Mouse (Mus musculus) forebrain, embryonic 13.5 days (tissue): ENCODE results near the gene Daw1. TPM values are rescaled to one million over a fixed set of nuclear protein-coding genes. Genes with fewer than 3 reads are reported as not detected.

Experiments used
- ATAC-seq: fragments of 200-750 bp; cut with Nextera tagmentation; 2 replicates; pipeline ENCODE4 v1.8.0; 2017
- H3K27ac ChIP-seq: fragments of 300-500 bp; sonication (generic); 2 replicates; pipeline ENCODE4 v1.5.1; 2015; ENCODE audit warnings: inconsistent platforms, mild to moderate bottlenecking, moderate library complexity
- H3K27me3 ChIP-seq: fragments of 300-500 bp; sonication (generic); 2 replicates; pipeline ENCODE4 v1.6.1; 2015; ENCODE audit warnings: mild to moderate bottlenecking, inconsistent platforms
- H3K36me3 ChIP-seq: fragments of 300-500 bp; sonication (generic); 2 replicates; pipeline ENCODE4 v1.6.1; 2015; ENCODE audit warnings: mild to moderate bottlenecking, inconsistent platforms; ENCODE audit not compliant: poor library complexity, severe bottlenecking
- H3K4me1 ChIP-seq: fragments of 300-500 bp; sonication (generic); 2 replicates; pipeline ENCODE4 v1.6.1; 2015; ENCODE audit warnings: inconsistent platforms
- H3K4me2 ChIP-seq: fragments of 300-500 bp; sonication (generic); 2 replicates; pipeline ENCODE4 v1.6.1; 2015; ENCODE audit warnings: inconsistent platforms, mild to moderate bottlenecking, moderate library complexity
- H3K4me3 ChIP-seq: fragments of 300-500 bp; sonication (generic); 2 replicates; pipeline ENCODE4 v1.5.1; 2015; ENCODE audit warnings: mild to moderate bottlenecking, inconsistent platforms
- H3K9ac ChIP-seq: fragments of 300-500 bp; sonication (generic); 2 replicates; pipeline ENCODE4 v1.6.1; 2015; ENCODE audit warnings: mild to moderate bottlenecking, inconsistent platforms
- H3K9me3 ChIP-seq: fragments of 300-500 bp; sonication (generic); replicated peaks from 2 replicates; pipeline ENCODE4 v1.6.1; 2016; ENCODE audit warnings: inconsistent platforms
- WGBS: fragments of 180-500 bp; shearing (Covaris S2); methylation state at CpG from one replicate; pipeline ENCODE4 v1.1.7; 2015; 5-methylcytosine and 5-hydroxymethylcytosine counted together
- polyA plus RNA-seq: library from polyadenylated mRNA; unstranded; fragments of >200 nt; fragmentation: Nextera tagmentation; extraction: Ambion mirVana; gene quantifications from 2 replicates; pipeline ENCODE4 v1.2.1, GENCODE M21; 2015

Daw1 gene
- polyA plus RNA-seq, 1 experiment from 2014 or later = 0.54 TPM

GRCm38 (mm10) chr1:83218260-83218659 lies 58.7 kb downstream of the Daw1 start:
- no peak overlapping the region for H3K4me3 ChIP-seq
- no peaks in the 10 kb centered on the region for H3K9me3 ChIP-seq
- no peak overlapping the region for H3K4me2 ChIP-seq

GRCm38 (mm10) chr1:83223072-83223471 lies 63.5 kb downstream of the Daw1 start:
- H3K9me3 ChIP-seq = no peaks in the 10 kb centered on the region
- H3K36me3 ChIP-seq = no peaks in the 10 kb centered on the region
- H3K4me1 ChIP-seq = no peaks in the 10 kb centered on the region
- 79% methylated on average over 1 of the region's 1 CpGs for WGBS
- no peaks in the 10 kb centered on the region for H3K27me3 ChIP-seq
- ATAC-seq = no peak
- H3K9ac ChIP-seq = no peak overlapping the region
- no peak overlapping the region for H3K27ac ChIP-seq
- H3K4me2 ChIP-seq = no peak overlapping the region
- no peak overlapping the region for H3K4me3 ChIP-seq

More at GRCm38 (mm10) chr1:83218260-83218659, 58.7 kb downstream of the Daw1 start:
- H3K27me3 ChIP-seq = no peaks in the 10 kb centered on the region
- ATAC-seq = peak; percentile 57; the same call in 1 of the 2 replicates
- no peaks in the 10 kb centered on the region for H3K4me1 ChIP-seq
- H3K27ac ChIP-seq = no peak overlapping the region
- no peak overlapping the region for H3K9ac ChIP-seq
- WGBS = 37% methylated on average over 1 of the region's 1 CpGs
- no peaks in the 10 kb centered on the region for H3K36me3 ChIP-seq

- Histone ChIP-seq H3K4me2 (no peak overlapping the region), H3K4me1 (no peaks in the 10 kb centered on the region), H3K9ac (no peak overlapping the region), H3K36me3 (no peaks in the 10 kb centered on the region), H3K9me3 (no peaks in the 10 kb centered on the region), H3K4me3 (no peak overlapping the region), H3K27me3 (no peaks in the 10 kb centered on the region), H3K27ac (no peak overlapping the region)
- no peak for ATAC-seq
Measured at GRCm38 (mm10) chr1:83224423-83224960, 64.9 kb downstream of the Daw1 start.

GRCm38 (mm10) chr1:83227946-83228345 lies 68.4 kb downstream of the Daw1 start:
- H3K9me3 ChIP-seq = no peaks in the 10 kb centered on the region
- ATAC-seq = no peak
- no peak overlapping the region for H3K9ac ChIP-seq

GRCm38 (mm10) chr1:83248235-83248746 lies 88.7 kb downstream of the Daw1 start:
- Histone ChIP-seq H3K9ac (no peak overlapping the region), H3K27me3 (no peaks in the 10 kb centered on the region), H3K4me1 (no peaks in the 10 kb centered on the region), H3K27ac (no peak overlapping the region), H3K36me3 (no peaks in the 10 kb centered on the region), H3K4me3 (no peak overlapping the region), H3K4me2 (no peak overlapping the region), H3K9me3 (no peaks in the 10 kb centered on the region)
- 90% methylated on average over 1 of the region's 1 CpGs for WGBS
- ATAC-seq = no peak

More at GRCm38 (mm10) chr1:83227946-83228345, 68.4 kb downstream of the Daw1 start:
- no peaks in the 10 kb centered on the region for H3K27me3 ChIP-seq
- H3K4me1 ChIP-seq = no peaks in the 10 kb centered on the region
- no peak overlapping the region for H3K4me2 ChIP-seq
- no peak overlapping the region for H3K4me3 ChIP-seq
- no peak overlapping the region for H3K27ac ChIP-seq
- no peaks in the 10 kb centered on the region for H3K36me3 ChIP-seq
- 94% methylated on average over 3 of the region's 3 CpGs for WGBS

- no peak for ATAC-seq
- no peak overlapping the region for H3K9ac ChIP-seq
- H3K9me3 ChIP-seq = no peaks in the 10 kb centered on the region
- H3K4me1 ChIP-seq = no peaks in the 10 kb centered on the region
- no peak overlapping the region for H3K4me2 ChIP-seq
- H3K27me3 ChIP-seq = no peaks in the 10 kb centered on the region
- 82% methylated on average over 1 of the region's 1 CpGs for WGBS
- H3K4me3 ChIP-seq = no peak overlapping the region
- no peak overlapping the region for H3K27ac ChIP-seq
- no peaks in the 10 kb centered on the region for H3K36me3 ChIP-seq
Measured at GRCm38 (mm10) chr1:83251746-83252145, 92.2 kb downstream of the Daw1 start.

Other genes starting within 250 kb of the Daw1 start
- not detected in 2 replicates for gene A030005L19Rik, start 246.4 kb upstream of the Daw1 start, polyA plus RNA-seq
- not detected in 2 replicates for gene A030014E15Rik, start 234.8 kb upstream of the Daw1 start, polyA plus RNA-seq
- gene Gm6217, start 228.4 kb upstream of the Daw1 start, polyA plus RNA-seq = not detected in 2 replicates
- gene A030003K21Rik, start 216.4 kb upstream of the Daw1 start, polyA plus RNA-seq = not detected in 2 replicates
- not detected in 2 replicates for gene Gm7544, start 203.7 kb upstream of the Daw1 start, polyA plus RNA-seq
- not detected in 2 replicates for gene Gm47955, start 199.5 kb upstream of the Daw1 start, polyA plus RNA-seq
- gene Gm47959, start 159.2 kb upstream of the Daw1 start, polyA plus RNA-seq = not detected in 2 replicates
- 0.35 and 0.59 TPM in 2 replicates for gene Slc19a3, start 121.3 kb upstream of the Daw1 start, polyA plus RNA-seq
- not detected in 2 replicates for gene Krtap28-10, start 117.3 kb upstream of the Daw1 start, polyA plus RNA-seq
- not detected in 2 replicates for gene Gm47969, start 114.8 kb upstream of the Daw1 start, polyA plus RNA-seq
- not detected in 2 replicates for gene A030005K14Rik, start 100.4 kb upstream of the Daw1 start, polyA plus RNA-seq
- gene Krtap28-13, start 98.8 kb upstream of the Daw1 start, polyA plus RNA-seq = not detected in 2 replicates
- not detected in 2 replicates for gene Ccl20, start 43.0 kb upstream of the Daw1 start, polyA plus RNA-seq
- gene Sphkap, start 248.4 kb downstream of the Daw1 start, polyA plus RNA-seq = 5.1 and 5.7 TPM in 2 replicates